Mouse (Mus musculus) macrophage (primary cell): Measurements from ENCODE around the gene Cldn24. TPM values are rescaled to one million over a fixed set of nuclear protein-coding genes. Genes with fewer than 3 reads are reported as not detected.

ENCODE experiments used
- H3K27ac ChIP-seq: fragments of 350-480 bp; formaldehyde crosslinking; 2 replicates; pipeline ENCODE4 v1.9.0; 2021
- H3K36me3 ChIP-seq: fragments of 350-480 bp; formaldehyde crosslinking; 2 replicates; pipeline ENCODE4 v1.9.0; 2021; ENCODE audit errors: inconsistent target
- H3K4me3 ChIP-seq: fragments of 350-480 bp; formaldehyde crosslinking; 2 replicates; pipeline ENCODE4 v1.9.0; 2021; ENCODE audit errors: inconsistent target
- H3K79me2 ChIP-seq: fragments of 350-480 bp; formaldehyde crosslinking; 2 replicates; pipeline ENCODE4 v1.9.0; 2021; ENCODE audit errors: inconsistent target
- WGBS: methylation state at CpG from one replicate; pipeline ENCODE4 v1.1.7; 2026; ENCODE audit warnings: inconsistent platforms; ENCODE audit not compliant: missing documents; 5-methylcytosine and 5-hydroxymethylcytosine counted together
- polyA plus RNA-seq: library from polyadenylated mRNA; stranded (reverse); fragments of 250-400 nt; gene quantifications from 3 replicates; pipeline ENCODE4 v1.2.4, GENCODE M21; 2018; ENCODE audit warnings: inconsistent platforms
- total RNA-seq, 78 experiments: library from RNA; depleted of rRNA; stranded (reverse); fragments of 250-400 nt; gene quantifications; 1 replicate in 9 of 78; 2 replicates in 24 of 78; 3 replicates in 43 of 78; 4 replicates in 2 of 78; pipeline ENCODE4 v1.2.4; 2018; ENCODE audit warnings: inconsistent platforms in 56 of 78

The Cldn24 gene
- not detected for total RNA-seq (2018; cell fraction: chromatin; rRNA removed)
- not detected for total RNA-seq (2018; cell fraction: cytosol; rRNA removed)
- total RNA-seq (2018; cell fraction: nucleus; rRNA removed), result not detected
- not detected in 3 replicates for polyA plus RNA-seq

DNA sequence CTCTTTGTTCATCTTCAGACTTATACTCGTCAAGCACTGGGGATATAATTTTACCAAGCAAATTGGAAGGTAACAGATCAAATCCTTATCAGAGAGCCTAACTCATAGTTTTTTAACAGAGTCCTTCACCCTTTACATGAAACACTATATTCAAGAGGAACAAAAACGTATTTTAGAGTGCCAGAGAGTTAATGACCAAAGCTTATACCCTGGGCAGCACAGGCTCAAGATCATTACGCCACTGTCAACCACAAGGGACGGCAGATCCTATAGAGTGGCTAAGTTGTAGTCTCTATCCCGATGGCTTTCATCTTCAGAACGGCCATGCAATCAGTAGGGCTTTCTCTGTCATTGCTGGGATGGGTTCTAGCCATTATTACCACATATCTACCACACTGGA is at the start of gene Cldn24:
Gene Cldn24, plus strand, starts transcription at position 301 of the 400 bp plus-strand sequence.
- Histone ChIP-seq H3K79me2 (no peaks in the 10 kb centered on the region), H3K27ac (no peak within 1 kb of the TSS), H3K36me3 (no peaks in the 10 kb centered on the region), H3K4me3 (no peak within 1 kb of the TSS)
- WGBS, result 82% methylated on average over 6 of the region's 6 CpGs

DNA sequence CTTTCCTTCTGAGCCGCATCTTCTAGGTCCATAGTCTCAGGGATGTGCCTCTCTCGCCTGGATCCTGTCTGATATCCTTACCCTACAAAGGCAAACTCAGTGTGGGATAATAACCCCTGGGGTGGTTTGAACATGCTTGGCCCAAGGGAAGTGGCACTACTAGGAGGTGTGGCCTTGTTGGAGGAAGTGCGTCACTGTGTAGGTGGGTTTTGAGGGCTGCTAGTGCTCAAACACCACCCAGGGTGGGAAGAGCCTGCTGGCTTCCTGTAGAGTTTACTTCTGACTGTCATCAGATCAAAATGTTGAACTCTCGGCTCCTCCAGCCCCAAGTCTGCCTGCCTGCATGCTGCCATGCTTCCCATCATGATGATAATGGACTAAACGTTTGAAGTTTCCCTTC is 49.0 kb upstream of the Cldn24 start:
- WGBS, result 94% methylated on average over 4 of the region's 5 CpGs
- no peak overlapping the region for H3K27ac ChIP-seq
- no peaks in the 10 kb centered on the region for H3K79me2 ChIP-seq
- H3K36me3 ChIP-seq, result no peaks in the 10 kb centered on the region
- no peak overlapping the region for H3K4me3 ChIP-seq

DNA sequence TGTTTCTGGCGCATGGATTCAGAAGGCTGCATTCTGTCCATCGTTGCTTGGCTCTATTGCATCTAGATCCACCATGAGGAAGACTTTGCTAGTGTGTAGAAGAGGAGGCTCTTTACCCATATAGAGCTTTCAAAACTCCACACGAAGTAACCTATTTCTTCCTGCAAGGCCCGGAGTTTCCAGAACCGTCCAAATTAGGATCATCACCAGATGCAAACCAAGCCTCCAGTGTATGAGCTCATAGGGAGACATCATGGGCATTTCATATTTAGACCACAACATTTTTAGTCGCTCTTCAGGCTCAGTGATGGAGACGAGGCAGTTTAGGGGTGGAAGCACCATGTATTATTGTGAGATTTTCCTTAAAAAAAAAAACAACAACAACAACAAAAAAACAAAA is 44.5 kb upstream of the Cldn24 start:
- no peak overlapping the region for H3K4me3 ChIP-seq
- no peaks in the 10 kb centered on the region for H3K36me3 ChIP-seq
- H3K27ac ChIP-seq, result no peak overlapping the region
- WGBS, result 89% methylated on average over 7 of the region's 7 CpGs
- H3K79me2 ChIP-seq, result no peaks in the 10 kb centered on the region

DNA sequence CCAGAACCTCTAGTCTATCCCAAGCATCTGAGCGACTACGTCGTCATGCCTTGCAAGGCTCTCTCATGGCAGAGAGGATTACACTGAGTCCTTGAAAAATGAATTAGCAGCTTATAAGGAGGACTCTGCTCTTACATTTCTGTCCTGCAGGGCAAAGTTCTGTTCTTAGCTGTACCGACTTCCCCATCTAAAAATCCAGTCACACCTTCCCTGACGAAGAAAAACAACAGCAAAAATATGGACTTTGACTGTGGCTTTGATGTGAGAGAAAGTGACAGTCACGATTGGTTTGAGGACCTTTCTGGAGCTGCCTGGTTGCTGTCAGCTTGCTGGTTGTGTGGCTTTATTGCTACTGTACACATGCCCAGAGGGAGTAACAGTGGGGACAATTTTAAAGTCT is 42.4 kb upstream of the Cldn24 start:
- Histone ChIP-seq H3K4me3 (no peak overlapping the region), H3K36me3 (no peaks in the 10 kb centered on the region), H3K27ac (no peak overlapping the region), H3K79me2 (no peaks in the 10 kb centered on the region)
- WGBS, result 74% methylated on average over 6 of the region's 6 CpGs

DNA sequence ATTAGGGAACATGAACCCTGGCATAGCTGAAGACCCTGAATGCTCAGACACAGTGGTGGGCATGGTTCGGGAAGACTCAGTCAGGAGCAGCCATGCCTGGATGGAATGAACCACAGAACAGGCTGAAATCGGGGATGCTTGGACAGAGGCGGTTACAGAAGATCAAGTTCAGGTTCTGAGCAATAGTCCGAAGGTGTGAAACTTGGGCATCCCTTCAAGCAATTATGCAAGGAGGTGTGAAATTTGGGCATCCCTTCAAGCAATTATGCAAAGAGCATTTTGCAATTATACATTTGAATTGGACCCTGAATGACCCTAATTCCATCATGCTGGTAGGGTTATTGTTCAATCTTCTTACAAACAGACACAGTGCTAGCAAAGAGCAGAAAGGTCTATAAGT is 40.1 kb upstream of the Cldn24 start:
- Histone ChIP-seq H3K4me3 (no peak overlapping the region), H3K36me3 (no peaks in the 10 kb centered on the region), H3K79me2 (no peaks in the 10 kb centered on the region), H3K27ac (no peak overlapping the region)
- 86% methylated on average over 4 of the region's 4 CpGs for WGBS

DNA sequence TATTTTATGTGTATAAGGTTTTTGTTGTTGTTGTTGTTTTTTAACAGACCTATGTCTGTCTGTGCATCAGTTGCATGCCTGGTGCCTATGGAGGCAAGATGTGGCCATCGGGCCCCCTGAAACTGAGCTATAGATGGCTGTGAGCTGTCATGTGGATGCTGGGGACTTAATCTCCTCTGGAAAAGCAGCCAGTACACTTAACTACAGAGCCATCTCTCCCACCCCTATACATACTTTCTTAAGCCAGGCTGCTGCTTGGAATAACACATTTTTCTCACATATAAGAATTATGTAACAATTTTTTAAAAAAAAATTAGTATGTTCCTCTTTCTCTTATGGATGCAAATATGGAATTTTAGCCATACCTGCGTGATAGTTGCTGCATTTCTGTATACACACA is 38.4 kb upstream of the Cldn24 start:
- no peaks in the 10 kb centered on the region for H3K36me3 ChIP-seq
- no peaks in the 10 kb centered on the region for H3K79me2 ChIP-seq
- no peak overlapping the region for H3K4me3 ChIP-seq
- no peak overlapping the region for H3K27ac ChIP-seq
- 87% methylated on average over 2 of the region's 2 CpGs for WGBS

DNA sequence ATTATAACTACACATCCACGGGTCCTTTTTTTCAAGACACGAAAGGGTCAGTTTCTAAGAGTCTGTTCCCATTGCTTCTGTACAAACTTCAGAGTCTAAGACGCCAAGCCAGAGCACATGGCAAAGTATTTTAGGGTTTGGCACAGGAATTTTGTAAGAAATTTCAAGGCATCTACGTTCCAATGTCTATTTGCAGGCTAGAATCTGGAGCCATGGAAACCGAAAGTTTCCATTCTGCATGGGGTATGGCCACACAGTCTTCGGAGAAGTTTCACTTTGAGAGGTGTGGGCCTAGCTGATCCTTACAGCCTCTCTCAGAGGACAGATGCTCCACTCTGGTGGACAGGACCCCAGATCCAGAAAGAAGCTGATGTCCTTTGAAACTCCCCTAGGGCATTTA is 38.0 kb upstream of the Cldn24 start:
- WGBS, result 86% methylated on average over 6 of the region's 6 CpGs
- no peaks in the 10 kb centered on the region for H3K79me2 ChIP-seq
- no peaks in the 10 kb centered on the region for H3K36me3 ChIP-seq
- no peak overlapping the region for H3K27ac ChIP-seq
- H3K4me3 ChIP-seq, result no peak overlapping the region

DNA sequence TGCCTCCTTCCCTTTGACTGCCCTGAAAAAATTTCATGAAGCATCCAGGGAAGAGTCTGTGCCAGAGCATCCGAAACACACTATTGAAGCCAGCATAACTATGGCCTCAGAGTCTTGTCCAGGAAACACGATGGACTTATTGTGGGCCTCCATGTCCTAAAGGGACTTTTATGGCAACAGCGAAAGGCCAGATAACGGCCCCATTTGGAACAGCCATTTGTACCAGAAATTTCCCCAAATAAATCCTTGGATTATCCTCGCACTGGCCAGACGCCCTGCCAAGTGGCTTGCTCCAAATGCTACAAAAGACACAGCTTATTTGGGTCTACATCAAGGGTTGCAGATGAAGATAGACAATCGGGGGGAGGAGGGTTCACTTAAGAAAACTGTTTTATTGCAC is 37.5 kb upstream of the Cldn24 start:
- Histone ChIP-seq H3K4me3 (no peak overlapping the region), H3K79me2 (no peaks in the 10 kb centered on the region), H3K36me3 (no peaks in the 10 kb centered on the region), H3K27ac (no peak overlapping the region)
- WGBS, result 90% methylated on average over 6 of the region's 7 CpGs

DNA sequence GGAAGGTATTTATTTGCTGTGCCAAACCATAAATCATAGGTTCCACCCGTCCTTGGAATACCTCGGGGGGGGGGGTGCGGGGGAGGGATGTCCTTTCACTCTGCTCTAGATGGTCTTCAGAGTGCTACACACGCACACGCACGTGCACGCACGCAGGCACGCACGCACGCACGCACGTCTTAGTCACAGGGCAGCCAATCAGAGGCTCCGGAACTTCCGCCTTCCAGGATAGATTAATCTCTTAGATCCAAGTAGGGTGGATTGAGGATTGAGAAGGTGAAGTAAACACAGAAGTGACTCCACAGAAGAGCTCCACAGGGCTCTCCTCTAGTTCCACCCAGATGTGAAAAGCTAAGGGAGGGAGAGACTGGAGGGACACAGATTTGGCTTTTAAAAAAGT is 35.6 kb upstream of the Cldn24 start:
- Histone ChIP-seq H3K36me3 (no peaks in the 10 kb centered on the region), H3K79me2 (no peaks in the 10 kb centered on the region), H3K4me3 (no peak overlapping the region), H3K27ac (no peak overlapping the region)
- WGBS, result 95% methylated on average over 15 of the region's 15 CpGs

DNA sequence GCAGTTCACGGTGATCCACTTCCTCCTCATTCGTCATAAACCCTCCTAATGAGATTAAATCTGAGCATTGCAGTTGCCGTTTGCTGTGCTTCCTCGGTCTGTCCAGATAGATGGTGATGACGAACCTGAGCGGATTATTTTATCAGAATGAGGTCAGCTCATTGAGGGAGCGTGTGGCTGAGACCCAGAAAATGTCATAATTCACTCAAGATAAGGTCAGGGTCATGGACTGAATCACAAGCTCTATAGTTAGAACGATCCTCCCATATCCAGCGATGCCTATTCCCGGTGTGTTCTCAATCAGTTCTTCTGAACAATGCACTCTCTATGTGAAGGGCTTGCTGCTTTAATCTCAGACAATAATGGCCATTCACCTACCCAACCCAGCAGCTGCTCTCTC is 34.2 kb upstream of the Cldn24 start:
- Histone ChIP-seq H3K4me3 (no peak overlapping the region), H3K27ac (no peak overlapping the region), H3K79me2 (no peaks in the 10 kb centered on the region), H3K36me3 (no peaks in the 10 kb centered on the region)
- 62% methylated on average over 10 of the region's 10 CpGs for WGBS

DNA sequence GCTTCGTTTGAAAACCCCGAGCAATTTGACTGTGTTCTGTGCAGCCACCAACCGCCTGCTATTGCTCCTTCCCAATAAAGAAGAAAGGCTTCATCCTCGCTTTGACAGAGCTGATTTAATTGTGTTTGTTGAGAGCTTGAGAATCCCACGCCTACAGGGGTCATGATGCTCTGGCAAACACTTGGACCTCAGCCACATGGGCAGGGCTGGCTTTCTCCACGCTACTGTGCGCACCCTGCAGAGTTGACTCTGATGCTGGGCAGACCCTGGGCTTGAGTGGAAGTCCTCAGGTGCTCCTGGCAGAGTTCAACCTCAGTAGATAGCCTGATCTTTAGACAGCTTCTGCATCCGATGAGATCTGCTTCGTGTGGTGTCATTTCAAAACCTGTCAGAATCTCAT is 30.0 kb upstream of the Cldn24 start:
- Histone ChIP-seq H3K4me3 (no peak overlapping the region), H3K36me3 (no peaks in the 10 kb centered on the region), H3K79me2 (no peaks in the 10 kb centered on the region), H3K27ac (no peak overlapping the region)
- 87% methylated on average over 9 of the region's 9 CpGs for WGBS

DNA sequence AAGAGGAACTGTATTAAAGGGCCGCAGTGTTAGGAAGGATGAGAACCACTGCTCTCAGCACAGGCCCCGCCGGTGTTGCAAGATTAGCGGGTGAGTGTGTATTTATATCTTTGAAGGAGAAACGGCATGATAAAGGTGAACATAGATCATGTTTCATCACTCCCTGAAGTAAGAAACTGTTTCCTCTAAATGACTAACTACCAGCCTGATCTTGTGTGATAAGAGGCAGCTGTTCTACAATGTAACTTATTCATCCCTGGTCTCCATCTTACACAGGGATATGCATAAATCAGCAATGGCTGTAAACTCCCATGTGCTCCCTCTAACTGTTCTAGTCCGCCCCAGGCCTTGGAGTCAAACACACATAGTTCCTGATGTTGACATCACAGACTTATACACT is 22.5 kb upstream of the Cldn24 start:
- Histone ChIP-seq H3K27ac (no peak overlapping the region), H3K4me3 (no peak overlapping the region), H3K36me3 (no peaks in the 10 kb centered on the region), H3K79me2 (no peaks in the 10 kb centered on the region)
- 46% methylated on average over 6 of the region's 6 CpGs for WGBS

DNA sequence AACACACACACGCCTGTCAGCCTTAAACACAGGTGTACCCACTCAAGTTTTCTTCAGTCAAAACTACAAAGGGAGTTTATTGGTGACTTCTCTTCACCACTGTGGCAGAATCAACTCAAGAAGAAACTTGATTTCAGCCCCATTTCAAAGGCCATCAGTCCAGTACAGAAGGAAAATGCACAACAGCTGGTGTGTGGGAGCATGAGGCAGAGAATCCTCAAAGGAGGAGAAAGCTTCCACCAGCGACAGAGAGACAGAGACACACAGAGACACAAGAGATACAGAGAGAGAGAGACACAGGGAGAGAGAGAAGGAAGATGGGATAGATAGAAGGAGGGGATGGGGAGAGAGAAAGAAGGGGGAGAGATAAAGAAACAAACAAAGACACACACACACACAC is 19.6 kb upstream of the Cldn24 start:
- no peaks in the 10 kb centered on the region for H3K36me3 ChIP-seq
- H3K27ac ChIP-seq, result no peak overlapping the region
- 93% methylated on average over 2 of the region's 2 CpGs for WGBS
- H3K79me2 ChIP-seq, result no peaks in the 10 kb centered on the region
- no peak overlapping the region for H3K4me3 ChIP-seq

DNA sequence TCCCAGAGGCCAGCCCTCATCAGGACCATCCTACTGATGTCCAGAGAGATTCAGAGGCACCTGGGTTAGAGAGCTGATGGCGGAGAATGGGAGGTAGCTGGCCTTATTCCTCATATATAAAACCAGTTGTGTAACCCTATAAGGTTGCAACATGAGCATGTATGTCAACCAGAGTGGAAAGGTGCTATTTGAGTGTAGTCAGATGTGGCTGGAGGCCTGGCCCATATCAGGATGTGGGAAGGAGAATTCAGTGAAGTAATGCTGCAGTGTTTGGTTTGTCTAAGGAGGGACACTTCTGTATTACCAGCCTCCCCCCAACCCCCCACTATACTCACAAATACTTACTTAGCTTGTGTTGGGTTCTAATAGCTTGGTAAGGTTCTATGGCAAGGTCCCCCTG is 17.7 kb upstream of the Cldn24 start:
- H3K79me2 ChIP-seq, result no peaks in the 10 kb centered on the region
- 62% methylated on average over 1 of the region's 1 CpGs for WGBS

DNA sequence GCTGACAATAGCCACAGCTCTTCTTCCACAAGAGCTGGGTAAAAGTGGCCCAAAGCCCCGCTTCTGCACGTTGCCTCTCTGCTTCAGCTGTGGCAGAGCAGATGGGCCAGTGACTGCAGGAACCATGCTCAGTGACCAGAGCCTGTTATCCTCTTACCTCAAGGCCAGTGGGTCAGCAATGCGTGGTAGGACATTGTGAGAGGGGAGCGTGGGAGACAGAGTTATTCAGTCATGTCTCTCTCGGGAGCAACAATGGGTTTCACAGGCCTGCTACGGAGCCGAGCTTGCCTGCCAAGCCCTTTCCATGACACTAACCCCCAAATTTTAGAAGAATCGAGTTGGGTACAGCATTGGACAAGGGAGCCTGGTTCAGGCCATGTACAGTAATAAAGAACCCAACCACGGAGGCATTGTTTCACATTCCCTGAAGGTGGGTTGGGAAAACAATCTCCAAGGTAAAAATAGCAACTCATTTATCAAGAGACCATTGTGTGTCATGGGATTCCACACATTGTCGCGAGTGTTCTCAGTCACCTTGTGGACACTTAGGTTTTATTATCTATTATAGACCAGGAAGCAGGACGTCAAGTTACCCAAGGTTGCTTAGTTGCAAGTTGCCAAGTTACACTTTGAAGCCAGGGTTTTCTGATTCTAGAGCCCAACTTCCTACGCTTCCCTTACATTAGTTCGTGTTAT is 11.8 kb upstream of the Cldn24 start:
- 92% methylated on average over 14 of the region's 14 CpGs for WGBS

More for the DNA sequence above, 17.7 kb upstream of the Cldn24 start:
- Histone ChIP-seq H3K4me3 (no peak overlapping the region), H3K27ac (no peak overlapping the region), H3K36me3 (no peaks in the 10 kb centered on the region)

DNA sequence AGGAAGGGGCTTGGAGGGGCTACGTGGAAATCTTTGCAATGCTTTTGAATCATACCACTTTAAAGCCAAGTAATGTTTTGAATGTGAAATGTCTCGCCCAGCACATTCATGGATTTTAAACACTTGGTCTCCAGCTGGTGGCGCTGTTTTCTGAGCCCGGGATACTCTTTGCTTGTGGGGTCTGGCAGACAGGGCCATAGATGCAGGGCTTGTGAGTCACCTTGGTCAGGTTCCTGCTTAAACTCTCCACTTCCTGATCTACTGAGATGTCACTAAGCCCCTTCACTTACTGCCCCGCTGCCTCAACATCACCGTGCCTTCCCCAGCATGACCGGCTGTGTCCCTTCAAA is 11.3 kb upstream of the Cldn24 start:
- Histone ChIP-seq H3K27ac (no peak overlapping the region), H3K79me2 (no peaks in the 10 kb centered on the region), H3K4me3 (no peak overlapping the region), H3K36me3 (no peaks in the 10 kb centered on the region)
- 85% methylated on average over 7 of the region's 7 CpGs for whole genome bisulfite sequencing

More for the DNA sequence above, 11.8 kb upstream of the Cldn24 start:
- no peak overlapping the region for H3K27ac ChIP-seq
- H3K79me2 ChIP-seq, result no peaks in the 10 kb centered on the region
- no peaks in the 10 kb centered on the region for H3K36me3 ChIP-seq
- H3K4me3 ChIP-seq, result no peak overlapping the region
